Mouse (Mus musculus) E14TG2a.4 (cell line): Measurements from ENCODE around the gene Kcnk16.
A peak's percentile ranks its signal among the peaks of the same experiment; 100 is the strongest.

Source experiments
- H3K27me3 ChIP-seq: 2 replicates; pipeline ENCODE4 v1.6.1; 2014; ENCODE audit warnings: low read length, control low read depth; ENCODE audit not compliant: insufficient read depth
- H3K36me3 ChIP-seq: 2 replicates; pipeline ENCODE4 v1.6.1; 2014; ENCODE audit warnings: low read length, control low read depth; ENCODE audit not compliant: insufficient read depth
- H3K4me1 ChIP-seq: replicated peaks from 2 replicates; pipeline ENCODE4 v1.6.1; 2014; ENCODE audit warnings: low read depth, low read length, control low read depth
- H3K4me3 ChIP-seq: replicated peaks from 2 replicates; pipeline ENCODE4 v1.5.1; 2014; ENCODE audit warnings: mild to moderate bottlenecking, low read length
- H3K9me3 ChIP-seq: 2 replicates; pipeline ENCODE4 v1.6.1; 2014; ENCODE audit warnings: low read length, control low read depth
- CTCF ChIP-seq: conservative IDR thresholded peaks from 2 replicates; pipeline ENCODE4 v1.5.1; 2014; ENCODE audit warnings: low read length
- NANOG ChIP-seq: IDR thresholded peaks from 2 replicates; pipeline ENCODE4 v1.6.1; 2014; ENCODE audit warnings: borderline replicate concordance, low read length, mixed read lengths
- POU5F1 ChIP-seq: IDR thresholded peaks from 2 replicates; pipeline ENCODE4 v1.6.1; 2014; ENCODE audit warnings: low read length, borderline replicate concordance

The Kcnk16 gene

DNA sequence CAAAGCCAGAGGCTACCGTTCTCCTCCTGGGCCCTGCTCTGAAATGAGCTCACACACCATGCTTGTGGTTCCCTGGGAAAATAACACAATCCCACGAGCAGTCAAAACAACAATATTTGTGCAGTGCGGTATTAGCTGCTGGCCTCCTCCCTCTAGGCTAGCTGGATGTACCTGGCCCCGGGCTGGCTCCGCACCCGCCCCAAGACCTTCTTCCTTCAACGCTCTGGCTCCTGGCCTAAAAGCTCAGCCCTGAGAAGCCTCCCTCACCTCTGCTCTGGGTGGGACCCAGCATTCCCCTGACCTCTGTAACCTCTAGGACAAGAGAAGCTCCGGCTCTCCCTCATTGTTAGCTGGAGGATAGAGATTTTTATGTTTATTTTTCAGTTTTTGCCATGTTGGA lies 26.5 kb downstream of the Kcnk16 start:
- TF ChIP-seq NANOG: no peak
- TF ChIP-seq POU5F1: no peak
- TF ChIP-seq CTCF: no peak
- no peaks in the 10 kb centered on the region for H3K9me3 ChIP-seq
- H3K4me3 ChIP-seq: peak overlapping the region; percentile 41
- no peaks in the 10 kb centered on the region for H3K36me3 ChIP-seq
- H3K4me1 ChIP-seq: peaks cover 17% of the 10 kb centered on the region
- peaks cover 5% of the 10 kb centered on the region; the same call in 1 of the 2 replicates for H3K27me3 ChIP-seq

DNA sequence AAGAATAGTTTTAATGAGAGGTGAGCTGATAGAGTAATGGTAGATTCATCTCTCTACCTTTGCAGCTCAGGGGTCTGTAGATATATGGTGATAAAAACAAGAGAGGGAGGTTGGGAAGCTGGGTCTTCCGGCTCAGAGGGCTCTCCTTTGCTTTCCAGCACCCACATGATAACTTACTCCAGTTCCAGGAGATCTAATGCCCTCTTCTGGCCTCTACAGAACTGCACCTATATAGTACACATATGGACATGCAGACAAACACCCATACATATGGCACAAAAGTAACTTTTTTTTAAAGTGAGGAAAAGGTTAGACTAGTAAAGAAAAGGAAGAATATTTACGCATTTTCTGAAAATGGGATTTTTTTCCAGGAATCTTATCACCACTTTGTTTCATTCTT lies 34.6 kb downstream of the Kcnk16 start:
- Histone ChIP-seq H3K4me1 (peaks cover 41% of the 10 kb centered on the region), H3K36me3 (no peaks in the 10 kb centered on the region), H3K27me3 (no peaks in the 10 kb centered on the region), H3K4me3 (no peak overlapping the region), H3K9me3 (no peaks in the 10 kb centered on the region)
- TF ChIP-seq POU5F1 (no peak), NANOG (no peak), CTCF (peak; percentile 31; the same call in 1 of the 2 replicates)

DNA sequence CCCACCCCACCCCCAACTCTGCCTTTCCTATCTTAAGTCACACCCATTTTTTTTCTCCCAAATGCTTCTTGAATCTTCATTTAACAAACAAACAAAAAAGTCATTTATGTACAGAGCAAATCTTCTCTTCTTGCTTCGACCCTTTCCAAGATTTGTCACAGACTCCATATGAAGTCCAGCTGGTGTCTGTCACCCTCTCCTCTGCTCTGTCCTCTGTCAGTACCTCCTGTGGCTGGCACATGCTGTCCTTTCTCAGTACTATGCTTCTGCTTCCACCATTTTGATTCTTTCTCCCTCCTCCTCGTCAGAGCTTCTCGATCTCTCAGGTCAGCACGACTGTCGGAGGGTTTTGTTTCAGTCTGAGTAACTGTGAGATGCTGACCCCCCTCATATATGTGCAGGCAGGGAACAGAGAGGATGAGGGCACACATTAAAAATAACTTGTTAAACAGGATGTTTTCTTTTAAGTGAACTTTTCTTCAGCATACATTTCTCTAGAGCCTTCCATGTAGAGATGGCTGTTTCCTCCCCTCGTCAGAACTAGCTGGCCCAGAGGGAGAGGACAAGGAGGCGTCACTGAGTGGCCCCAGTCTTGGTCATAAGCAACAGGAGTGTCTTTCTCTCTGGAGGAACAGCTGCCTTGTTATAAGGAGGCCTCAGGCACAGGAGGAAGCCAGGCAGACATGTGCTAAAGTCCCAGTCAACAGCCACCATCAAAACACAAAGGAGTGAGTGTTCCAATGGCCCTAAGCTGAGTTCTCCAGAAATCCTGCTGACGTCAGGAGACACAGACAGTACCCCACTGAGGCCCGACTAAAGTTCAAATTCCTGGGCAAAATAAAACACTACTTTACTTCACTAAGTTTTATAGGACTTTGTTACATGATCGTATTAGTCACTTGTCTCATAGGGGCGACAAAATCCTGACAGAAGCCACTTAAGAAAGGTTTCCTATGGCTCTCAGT lies 35.7 kb downstream of the Kcnk16 start:
- Histone ChIP-seq H3K4me3 (no peak overlapping the region), H3K36me3 (no peaks in the 10 kb centered on the region), H3K27me3 (no peaks in the 10 kb centered on the region), H3K4me1 (peaks cover 48% of the 10 kb centered on the region), H3K9me3 (no peaks in the 10 kb centered on the region)
- TF ChIP-seq POU5F1 (no peak), NANOG (no peak), CTCF (no peak)

DNA sequence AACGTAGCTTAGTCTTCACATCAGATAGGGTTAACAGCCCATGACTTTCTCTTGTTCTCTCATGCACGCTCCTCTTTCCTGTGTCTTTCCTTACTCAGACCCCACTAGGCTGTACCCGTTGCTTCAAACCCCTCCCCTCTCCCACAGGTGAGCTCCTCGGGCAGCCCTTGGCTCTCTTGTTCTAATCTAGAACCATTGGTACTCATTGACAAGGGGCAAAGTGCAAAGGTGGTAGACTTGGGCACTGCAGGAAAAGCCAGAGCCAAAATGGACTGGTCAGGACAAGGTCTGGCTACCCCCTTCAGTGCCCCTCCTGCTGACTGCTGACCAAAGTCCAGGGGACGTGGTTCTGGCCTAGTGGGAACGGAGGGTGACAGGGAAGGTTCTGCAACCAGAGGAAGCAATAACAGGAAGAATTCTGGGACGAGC lies 38.9 kb downstream of the Kcnk16 start:
- Histone ChIP-seq H3K4me1 (peaks cover 67% of the 10 kb centered on the region), H3K36me3 (no peaks in the 10 kb centered on the region), H3K4me3 (no peak overlapping the region), H3K9me3 (no peaks in the 10 kb centered on the region), H3K27me3 (no peaks in the 10 kb centered on the region)
- TF ChIP-seq CTCF (no peak), POU5F1 (no peak), NANOG (no peak)

DNA sequence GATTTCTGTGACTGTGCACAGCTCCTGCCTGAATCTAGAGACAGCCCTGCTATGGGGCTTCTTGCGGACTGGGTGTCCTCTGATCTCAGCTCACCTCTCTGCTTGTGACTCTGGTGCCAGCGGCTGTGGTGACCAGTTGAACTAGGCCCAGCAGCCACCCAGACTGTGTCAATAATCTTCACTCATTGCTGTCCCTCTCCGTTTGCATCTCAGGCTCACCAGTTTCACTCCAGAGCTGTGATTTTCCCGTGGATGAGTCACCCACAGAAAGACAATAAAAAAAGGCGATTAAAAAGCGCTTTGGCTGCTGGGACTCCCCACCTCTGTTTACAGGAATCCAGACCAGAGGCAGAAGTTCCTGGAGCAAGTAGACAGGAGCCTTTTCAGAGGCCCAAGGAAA lies 39.6 kb downstream of the Kcnk16 start:
- Histone ChIP-seq H3K4me3 (no peak overlapping the region), H3K4me1 (peaks cover 73% of the 10 kb centered on the region), H3K27me3 (no peaks in the 10 kb centered on the region), H3K9me3 (no peaks in the 10 kb centered on the region), H3K36me3 (no peaks in the 10 kb centered on the region; the same call in 1 of the 2 replicates)
- TF ChIP-seq POU5F1 (no peak), NANOG (no peak), CTCF (no peak)

DNA sequence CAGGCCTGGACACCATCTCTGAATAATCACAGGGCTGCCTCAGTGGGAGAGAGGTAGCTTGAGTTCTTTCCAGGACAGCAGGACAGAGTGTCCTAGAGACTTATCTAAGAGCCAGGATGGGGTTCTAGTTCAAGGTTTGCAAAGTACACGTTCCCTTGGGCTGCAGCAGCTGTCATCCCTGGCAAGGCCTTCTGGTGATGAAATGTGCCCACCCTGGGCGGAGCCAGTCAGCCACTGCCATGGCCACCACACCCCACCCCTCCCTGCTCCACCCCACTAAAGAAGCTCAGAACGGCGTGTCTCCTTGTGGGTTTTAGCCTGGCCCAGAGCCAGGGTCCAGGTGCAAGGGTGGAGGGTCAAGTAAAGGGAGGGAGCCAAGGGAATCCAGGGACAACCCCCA lies 40.7 kb downstream of the Kcnk16 start:
- peaks cover under 1% of the 10 kb centered on the region; the same call in 1 of the 2 replicates for H3K36me3 ChIP-seq
- TF ChIP-seq NANOG (no peak), CTCF (no peak), POU5F1 (no peak)
- H3K4me1 ChIP-seq: peaks cover 74% of the 10 kb centered on the region
- no peaks in the 10 kb centered on the region for H3K27me3 ChIP-seq
- no peaks in the 10 kb centered on the region for H3K9me3 ChIP-seq
- no peak overlapping the region for H3K4me3 ChIP-seq

DNA sequence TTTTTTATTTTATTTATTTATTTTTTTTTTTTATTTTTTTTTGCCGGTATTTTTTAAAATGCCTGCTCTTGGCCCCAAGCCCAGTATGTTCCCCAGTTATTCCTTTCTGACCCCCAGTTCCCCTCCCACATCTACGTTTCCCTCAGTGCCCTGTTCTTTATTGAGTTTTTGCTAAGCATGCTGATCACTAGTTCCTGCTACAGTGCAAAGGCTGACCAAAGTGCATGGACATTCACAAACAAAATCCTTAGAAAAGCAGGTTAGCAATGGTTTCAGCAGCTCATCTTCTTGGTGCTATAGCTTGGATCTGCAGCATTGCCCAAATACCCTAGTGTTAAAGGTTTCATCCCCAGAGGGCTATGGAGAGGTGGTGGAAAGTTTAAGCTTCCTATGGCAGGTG lies 42.0 kb downstream of the Kcnk16 start:
- TF ChIP-seq NANOG (no peak), CTCF (no peak), POU5F1 (no peak)
- Histone ChIP-seq H3K4me1 (peaks cover 78% of the 10 kb centered on the region), H3K27me3 (no peaks in the 10 kb centered on the region), H3K4me3 (no peak overlapping the region), H3K36me3 (peaks cover 9% of the 10 kb centered on the region; the same call in 1 of the 2 replicates), H3K9me3 (no peaks in the 10 kb centered on the region)

DNA sequence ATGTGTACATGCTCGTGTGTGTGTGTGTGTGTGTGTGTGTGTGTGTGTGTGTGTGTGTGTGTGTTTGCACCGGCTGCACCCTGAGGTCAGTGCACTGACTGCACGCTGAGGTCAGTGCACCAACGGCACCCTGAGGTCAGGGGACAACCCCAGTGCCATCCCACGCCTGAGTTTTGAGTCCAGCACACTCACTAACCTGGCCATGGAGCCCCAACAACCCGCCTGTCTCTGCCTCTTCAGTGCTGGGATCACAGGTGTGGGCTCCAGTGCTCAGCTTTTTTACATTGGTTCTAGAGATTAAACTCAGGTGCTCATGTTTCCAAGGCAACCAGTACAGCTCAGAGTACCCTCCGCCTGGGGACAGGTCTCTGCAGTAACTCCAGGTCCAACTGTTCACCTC lies 42.5 kb downstream of the Kcnk16 start:
- Histone ChIP-seq H3K27me3 (no peaks in the 10 kb centered on the region), H3K9me3 (no peaks in the 10 kb centered on the region), H3K4me3 (no peak overlapping the region), H3K36me3 (peaks cover 9% of the 10 kb centered on the region; the same call in 1 of the 2 replicates), H3K4me1 (peaks cover 81% of the 10 kb centered on the region)
- TF ChIP-seq POU5F1 (no peak), NANOG (no peak), CTCF (no peak)
